Mouse (Mus musculus) cerebral cortex, adult 2 months (tissue): ENCODE measurements around the gene Vti1a.

Experiments used
- WGBS: fragments of 180-500 bp; shearing (Covaris S2); methylation state at CpG from one replicate; pipeline ENCODE4 v1.1.7; 2018; 5-methylcytosine and 5-hydroxymethylcytosine counted together

Gene Vti1a

GRCm38 (mm10) chr19:55316901-55317300 lies 806 bp downstream of the Vti1a start:
- 29% methylated on average over 10 of the region's 10 CpGs for WGBS

- WGBS, result 63% methylated on average over 3 of the region's 3 CpGs
Measured at GRCm38 (mm10) chr19:55319036-55319435, 2.9 kb downstream of the Vti1a start.

- WGBS, result 54% methylated on average over 5 of the region's 5 CpGs
Measured at GRCm38 (mm10) chr19:55319521-55319920, 3.4 kb downstream of the Vti1a start.

GRCm38 (mm10) chr19:55322604-55323003 lies 6.5 kb downstream of the Vti1a start:
- 92% methylated on average over 8 of the region's 8 CpGs for WGBS

- 52% methylated on average over 4 of the region's 4 CpGs for WGBS
Measured at GRCm38 (mm10) chr19:55327510-55327909, 11.4 kb downstream of the Vti1a start.

- WGBS, result 93% methylated on average over 5 of the region's 5 CpGs
Measured at GRCm38 (mm10) chr19:55331776-55332175, 15.7 kb downstream of the Vti1a start.

GRCm38 (mm10) chr19:55332641-55333268 lies 16.7 kb downstream of the Vti1a start:
- 85% methylated on average over 8 of the region's 8 CpGs for WGBS

- WGBS, result 98% methylated on average over 1 of the region's 1 CpGs
Measured at GRCm38 (mm10) chr19:55335881-55336280, 19.8 kb downstream of the Vti1a start.

GRCm38 (mm10) chr19:55336441-55336840 lies 20.3 kb downstream of the Vti1a start:
- 86% methylated on average over 12 of the region's 12 CpGs for WGBS

GRCm38 (mm10) chr19:55337066-55337465 lies 21.0 kb downstream of the Vti1a start:
- 44% methylated on average over 9 of the region's 9 CpGs for WGBS

- 69% methylated on average over 10 of the region's 10 CpGs for WGBS
Measured at GRCm38 (mm10) chr19:55337664-55338063, 21.6 kb downstream of the Vti1a start.

- WGBS, result 71% methylated on average over 6 of the region's 6 CpGs
Measured at GRCm38 (mm10) chr19:55340521-55340920, 24.4 kb downstream of the Vti1a start.

GRCm38 (mm10) chr19:55341377-55341776 lies 25.3 kb downstream of the Vti1a start:
- WGBS, result 41% methylated on average over 3 of the region's 3 CpGs

GRCm38 (mm10) chr19:55342423-55342822 lies 26.3 kb downstream of the Vti1a start:
- WGBS, result 94% methylated on average over 7 of the region's 7 CpGs

GRCm38 (mm10) chr19:55343274-55343673 lies 27.2 kb downstream of the Vti1a start:
- 85% methylated on average over 9 of the region's 9 CpGs for WGBS

GRCm38 (mm10) chr19:55348187-55348586 lies 32.1 kb downstream of the Vti1a start:
- WGBS, result 96% methylated on average over 3 of the region's 3 CpGs

GRCm38 (mm10) chr19:55350673-55351378 lies 34.7 kb downstream of the Vti1a start:
- WGBS, result 76% methylated on average over 9 of the region's 9 CpGs

- WGBS, result 52% methylated on average over 9 of the region's 9 CpGs
Measured at GRCm38 (mm10) chr19:55362606-55363005, 46.5 kb downstream of the Vti1a start.

- 43% methylated on average over 3 of the region's 3 CpGs for WGBS
Measured at GRCm38 (mm10) chr19:55369691-55370090, 53.6 kb downstream of the Vti1a start.

- WGBS, result 59% methylated on average over 6 of the region's 6 CpGs
Measured at GRCm38 (mm10) chr19:55376331-55376730, 60.2 kb downstream of the Vti1a start.

- WGBS, result 97% methylated on average over 4 of the region's 4 CpGs
Measured at GRCm38 (mm10) chr19:55377465-55377864, 61.4 kb downstream of the Vti1a start.

GRCm38 (mm10) chr19:55378884-55379283 lies 62.8 kb downstream of the Vti1a start:
- 81% methylated on average over 2 of the region's 2 CpGs for WGBS

GRCm38 (mm10) chr19:55380764-55381163 lies 64.7 kb downstream of the Vti1a start:
- 73% methylated on average over 12 of the region's 12 CpGs for WGBS
